Mouse (Mus musculus): Measurements from ENCODE around the gene Gtpbp1. TPM values are rescaled to one million over a fixed set of nuclear protein-coding genes. Genes with fewer than 3 reads are reported as not detected.
A peak's percentile ranks its signal among the peaks of the same experiment; 100 is the strongest.

Gene Gtpbp1
- polyA plus RNA-seq, 1 experiment, result 46.6 TPM

GRCm38 (mm10) chr15:79684616-79685015 is 6.0 kb upstream of the Gtpbp1 start:
- no peak for DNase-seq (ENCODE audit: extremely low spot score in 1 of 2, low spot score in 1 of 2)

GRCm38 (mm10) chr15:79685141-79685641 is 5.5 kb upstream of the Gtpbp1 start:
- DNase-seq (ENCODE audit: extremely low spot score in 1 of 2, low spot score in 1 of 2), result no peak

DNA sequence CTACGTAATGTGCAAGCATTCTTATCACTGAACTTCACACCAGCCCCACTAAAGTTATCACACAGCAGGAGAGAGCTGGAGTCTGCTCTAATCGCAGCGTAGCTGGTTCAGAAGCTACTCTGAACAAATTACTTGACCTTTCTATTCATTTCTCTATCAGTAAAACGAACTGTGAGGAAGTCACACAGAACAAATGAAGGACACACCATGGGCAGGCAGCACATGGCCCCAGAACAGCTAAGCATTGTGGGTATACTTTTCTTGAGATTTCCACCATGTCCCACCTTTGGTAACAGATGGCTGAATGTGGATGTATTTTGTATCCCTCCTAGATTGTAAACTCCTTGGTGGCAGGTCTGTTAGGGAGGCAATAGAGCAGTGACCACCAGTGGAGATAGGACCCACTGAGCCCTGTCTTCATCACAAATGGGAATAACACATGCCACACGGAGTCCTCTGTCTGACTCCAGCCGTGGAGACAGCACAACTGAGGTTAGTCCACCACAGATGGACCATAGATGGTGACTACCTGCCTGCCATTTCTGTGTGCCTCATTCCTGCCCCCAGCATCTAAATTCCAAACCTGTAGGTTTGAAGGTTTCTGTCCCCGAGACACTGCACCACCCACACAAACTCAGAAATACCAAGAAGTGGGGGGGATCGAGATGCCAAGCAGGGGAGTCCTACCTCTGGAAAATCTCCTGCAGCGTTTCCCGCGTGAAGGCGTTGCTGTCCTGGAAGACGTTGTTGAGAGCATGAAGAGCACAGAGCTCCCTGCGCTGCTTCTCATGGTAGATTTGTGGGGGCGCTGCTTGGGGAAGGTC is 4.4 kb upstream of the Gtpbp1 start:
- DNase-seq (ENCODE audit: extremely low spot score in 1 of 2, low spot score in 1 of 2), result no peak

DNA sequence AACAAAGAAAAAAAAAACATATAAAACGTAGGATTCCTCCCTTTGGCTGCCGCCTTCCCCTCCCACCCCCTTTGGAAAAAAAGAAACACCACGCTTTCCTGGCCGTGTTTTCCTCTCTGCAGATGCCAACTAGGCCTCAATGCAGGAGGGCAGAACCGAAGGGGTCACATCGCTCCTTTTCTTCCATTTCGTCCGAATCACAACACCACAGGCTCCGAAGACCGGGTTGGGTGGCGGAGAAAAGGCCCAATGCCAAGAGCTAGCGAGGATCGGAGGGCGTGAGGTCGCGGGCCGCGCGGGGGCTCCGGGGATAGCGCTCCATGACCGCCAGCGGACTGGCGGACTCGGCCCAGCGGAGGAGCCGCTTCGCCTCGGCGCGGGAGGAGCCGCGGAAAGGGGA is 3.5 kb upstream of the Gtpbp1 start:
- DNase-seq (ENCODE audit: extremely low spot score in 1 of 2, low spot score in 1 of 2), result no peak

- peak; percentile 85 to 97 for DNase-seq (ENCODE audit: extremely low spot score in 1 of 2, low spot score in 1 of 2)
Observed at GRCm38 (mm10) chr15:79687646-79688267, 2.9 kb upstream of the Gtpbp1 start, which contains the start of gene Josd1. Josd1 (minus strand) TSS chr15:79687919.

DNA sequence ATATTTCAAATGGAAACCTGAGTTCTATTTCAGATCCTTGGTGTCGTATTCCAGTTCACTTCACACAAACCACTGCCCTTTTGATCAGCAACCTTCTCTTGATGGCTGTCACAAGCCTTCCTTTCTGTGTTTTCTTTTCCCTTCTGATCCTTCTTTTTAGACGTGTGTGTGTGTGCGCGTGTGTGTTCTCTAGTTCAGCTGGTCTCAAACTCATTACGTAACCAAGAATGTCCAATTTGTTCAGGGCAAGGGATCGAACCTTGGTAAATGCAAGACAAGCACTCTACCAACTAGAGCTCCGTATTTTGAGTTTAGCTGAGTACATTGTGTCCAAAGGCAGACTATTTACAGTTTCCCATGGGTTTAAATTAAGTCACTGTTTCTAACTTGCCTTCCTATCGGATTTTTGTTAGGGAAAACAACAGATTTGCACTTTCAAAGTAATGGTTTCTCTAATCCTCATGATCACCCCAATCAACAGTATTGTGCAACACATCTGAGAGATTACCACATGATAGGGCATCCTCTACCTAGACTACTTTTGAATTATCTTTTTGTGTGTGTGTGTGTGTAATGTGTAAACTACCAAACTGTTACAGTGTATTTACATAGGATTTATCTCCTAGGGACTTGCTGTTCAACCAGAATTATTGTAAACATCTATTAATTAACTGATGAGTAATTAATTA is 2.2 kb upstream of the Gtpbp1 start:
- no peak for DNase-seq (ENCODE audit: extremely low spot score in 1 of 2, low spot score in 1 of 2)

DNA sequence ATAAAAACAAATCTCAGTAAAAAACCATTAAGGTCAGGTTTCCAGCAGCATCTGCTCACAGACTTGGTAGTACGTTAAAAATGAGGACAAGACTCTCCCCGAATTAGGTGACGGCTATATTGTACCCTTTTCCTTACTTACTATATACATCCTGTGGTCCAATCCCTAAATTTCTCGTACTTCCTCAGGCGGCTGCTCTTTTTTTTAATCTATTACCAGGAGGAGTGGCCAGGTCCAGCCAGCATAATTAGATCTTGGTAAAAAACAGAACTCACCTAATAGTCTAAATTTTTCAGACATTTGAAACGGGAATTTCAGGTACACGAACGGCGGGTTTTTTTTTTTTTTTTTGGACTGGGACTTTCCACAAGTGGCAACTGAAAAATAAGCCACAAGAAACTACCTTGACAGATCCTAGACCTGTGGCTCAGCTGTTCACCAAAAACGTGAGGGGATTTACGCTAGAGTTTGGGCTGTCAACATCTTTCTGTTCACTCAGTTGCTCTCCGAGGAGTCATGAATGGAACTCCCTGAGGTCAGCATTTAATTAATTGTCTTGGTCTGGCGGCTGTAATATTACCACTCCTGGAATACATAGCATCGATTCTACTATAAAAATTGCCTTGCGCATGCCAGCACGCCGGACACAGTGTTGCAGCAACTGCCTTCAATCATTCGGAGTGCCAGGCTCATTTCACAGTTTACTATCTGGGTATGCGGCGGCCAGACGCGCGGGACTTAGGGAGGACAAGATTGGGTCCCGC is 801 bp upstream of the Gtpbp1 start:
- DNase-seq (ENCODE audit: extremely low spot score in 1 of 2, low spot score in 1 of 2), result no peak

DNA sequence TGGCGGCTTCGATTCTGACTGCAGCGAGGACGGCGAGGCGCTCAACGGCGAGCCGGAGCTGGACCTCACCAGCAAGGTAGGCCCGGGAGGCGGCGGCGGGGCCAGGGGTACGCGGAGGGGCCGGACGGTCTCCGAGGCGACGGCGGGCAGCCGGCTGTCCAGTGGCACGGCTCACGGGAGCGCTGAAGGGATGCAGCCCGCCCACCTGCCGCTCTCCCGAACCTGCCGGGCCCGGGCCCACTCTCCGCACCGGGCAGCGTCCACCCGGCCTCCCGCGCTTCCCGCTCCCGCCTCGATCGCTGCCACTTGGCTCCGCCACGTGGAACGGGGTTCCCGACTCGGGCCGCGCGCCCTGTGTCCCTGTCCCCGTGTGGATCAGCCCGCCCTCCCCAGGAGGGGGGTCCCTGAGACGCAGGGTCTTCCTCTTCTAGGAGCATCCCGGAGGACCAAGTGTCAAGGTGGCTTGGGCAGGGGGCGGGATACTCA is 421 bp downstream of the Gtpbp1 start:
- no peak for DNase-seq (ENCODE audit: extremely low spot score in 1 of 2, low spot score in 1 of 2)

DNA sequence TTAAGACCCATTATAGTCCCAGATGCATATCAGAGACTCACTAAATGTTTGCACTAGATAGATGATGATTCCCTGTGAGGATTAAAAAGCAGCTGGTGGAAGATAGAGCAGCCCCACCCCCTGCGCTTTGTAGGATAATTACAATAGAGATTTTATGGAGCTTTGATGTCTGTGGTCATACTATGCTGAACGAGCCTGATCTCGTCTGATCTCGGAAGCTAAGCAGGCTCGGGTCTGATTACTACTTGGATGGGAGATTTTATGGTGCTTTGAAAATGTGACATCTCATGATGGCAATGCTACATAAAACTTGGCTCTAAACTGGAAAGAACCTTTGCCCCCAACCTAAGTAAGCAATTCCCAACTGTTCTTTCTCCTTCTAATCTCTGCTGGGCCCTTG is 1.7 kb downstream of the Gtpbp1 start:
- DNase-seq (ENCODE audit: extremely low spot score in 1 of 2, low spot score in 1 of 2), result no peak

- DNase-seq (ENCODE audit: extremely low spot score in 1 of 2, low spot score in 1 of 2), result no peak
Observed at GRCm38 (mm10) chr15:79693740-79694139, 3.1 kb downstream of the Gtpbp1 start.

DNA sequence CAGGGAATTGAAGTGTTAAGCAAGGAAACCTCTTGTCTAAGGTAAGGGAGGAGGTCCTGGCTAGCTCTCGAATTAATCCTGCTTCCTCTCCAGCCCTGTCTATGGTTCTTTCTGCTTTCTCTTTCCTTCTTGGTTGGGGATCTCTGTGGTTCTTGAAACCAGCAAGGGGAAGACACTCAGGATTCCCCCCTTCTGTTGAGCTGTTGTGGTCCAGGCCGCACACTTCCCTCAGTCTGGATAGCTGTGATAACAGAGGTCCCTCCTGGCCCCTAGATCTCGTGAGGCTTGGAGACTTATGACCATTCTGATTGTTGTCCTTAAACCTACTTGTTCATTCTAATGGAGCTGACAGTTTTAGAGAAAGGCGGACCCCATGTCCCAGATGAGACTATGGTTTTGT is 3.9 kb downstream of the Gtpbp1 start:
- DNase-seq (ENCODE audit: extremely low spot score in 1 of 2, low spot score in 1 of 2), result no peak

GRCm38 (mm10) chr15:79695516-79695915 is 4.9 kb downstream of the Gtpbp1 start:
- DNase-seq (ENCODE audit: extremely low spot score in 1 of 2, low spot score in 1 of 2), result no peak

- DNase-seq (ENCODE audit: extremely low spot score in 1 of 2, low spot score in 1 of 2), result no peak
Observed at GRCm38 (mm10) chr15:79696508-79696907, 5.9 kb downstream of the Gtpbp1 start.

GRCm38 (mm10) chr15:79697011-79697410 is 6.4 kb downstream of the Gtpbp1 start:
- no peak for DNase-seq (ENCODE audit: extremely low spot score in 1 of 2, low spot score in 1 of 2)

DNA sequence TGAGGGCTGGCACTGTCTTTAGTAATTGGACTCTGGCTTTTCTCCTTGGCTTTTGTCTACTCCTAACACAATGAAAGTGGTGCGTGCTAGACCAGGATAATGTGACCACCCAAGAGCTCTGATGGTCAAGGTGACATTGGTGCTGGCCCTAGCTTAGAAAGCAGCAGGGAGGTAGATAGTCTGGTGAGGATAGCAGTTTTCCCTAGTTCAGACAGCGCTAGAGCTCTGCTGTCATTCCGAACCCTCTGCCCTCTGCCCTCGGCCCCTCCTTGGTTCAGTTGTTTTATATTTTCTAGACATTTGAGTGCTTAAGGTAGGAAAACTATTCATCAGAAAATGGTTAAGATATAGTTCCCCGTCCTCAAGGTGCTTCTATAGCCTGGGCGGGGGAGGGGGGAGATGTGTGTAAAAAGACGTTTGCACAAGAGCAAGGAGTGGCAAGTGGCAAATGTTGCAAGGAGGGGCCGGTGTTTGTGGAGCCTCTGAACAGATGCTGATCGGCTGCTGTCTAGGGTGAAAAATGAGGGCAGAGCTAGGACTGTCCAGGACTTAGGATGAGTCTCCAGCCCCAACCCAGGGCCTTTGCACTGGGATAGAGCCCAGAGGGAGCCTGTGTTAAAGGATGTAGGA is 7.0 kb downstream of the Gtpbp1 start:
- no peak for DNase-seq (ENCODE audit: extremely low spot score in 1 of 2, low spot score in 1 of 2)

DNA sequence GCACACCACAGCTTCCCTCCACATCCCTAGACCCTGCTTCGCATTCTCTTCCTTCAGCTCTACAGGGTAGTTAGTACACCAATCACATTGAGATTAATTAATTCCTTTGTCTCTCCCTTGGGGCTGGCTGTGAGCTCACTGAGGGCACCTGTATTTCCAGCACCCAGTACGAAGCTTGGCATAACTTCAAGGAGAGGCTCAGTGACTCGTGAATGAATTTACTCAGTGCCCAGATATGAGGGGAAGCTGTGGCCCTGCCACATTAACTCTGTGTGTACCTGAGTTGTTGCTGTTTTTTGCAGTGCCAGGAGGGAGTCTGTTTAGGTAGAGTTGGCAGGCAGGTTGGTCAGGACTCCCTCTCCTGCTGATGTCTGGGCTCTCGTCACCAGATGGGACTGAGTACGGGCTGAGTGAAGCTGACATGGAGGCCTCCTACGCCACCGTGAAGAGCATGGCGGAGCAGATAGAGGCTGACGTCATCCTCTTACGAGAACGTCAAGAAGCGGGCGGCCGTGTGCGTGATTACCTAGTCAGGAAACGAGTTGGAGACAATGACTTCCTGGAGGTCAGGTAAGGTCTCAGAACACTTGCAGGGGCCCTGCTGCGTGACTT is 16.1 kb downstream of the Gtpbp1 start:
- no peak for DNase-seq (ENCODE audit: extremely low spot score in 1 of 2, low spot score in 1 of 2)

DNA sequence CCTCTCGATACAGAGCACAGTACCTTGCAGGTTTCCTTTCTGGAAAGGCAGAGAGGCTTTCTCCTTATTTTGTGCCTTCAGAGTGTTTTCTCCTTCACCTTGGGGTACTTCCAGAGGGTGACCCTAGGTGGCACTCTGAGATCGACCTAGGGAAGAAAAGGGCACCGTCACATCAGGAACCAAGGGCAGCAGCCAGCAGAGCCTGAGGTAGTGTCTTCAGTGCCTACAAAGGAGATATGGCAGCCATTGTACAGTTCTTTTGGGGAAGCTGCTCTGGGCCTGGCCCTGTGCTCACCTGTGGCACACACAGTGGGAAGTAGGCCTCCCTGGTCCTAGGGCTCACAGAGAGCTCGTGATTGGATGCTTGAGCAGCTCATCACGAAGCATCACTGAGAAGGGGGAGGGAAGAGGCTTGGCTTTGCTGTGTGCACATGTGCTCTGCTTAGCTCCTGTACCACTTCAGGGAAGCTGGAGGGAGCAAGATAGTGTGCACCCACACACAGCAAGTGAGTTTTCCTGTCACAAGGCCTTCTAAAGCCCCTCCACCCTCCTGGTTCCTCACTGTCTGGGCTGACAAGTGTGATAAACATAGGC is 17.7 kb downstream of the Gtpbp1 start:
- DNase-seq (ENCODE audit: extremely low spot score in 1 of 2, low spot score in 1 of 2), result no peak

DNA sequence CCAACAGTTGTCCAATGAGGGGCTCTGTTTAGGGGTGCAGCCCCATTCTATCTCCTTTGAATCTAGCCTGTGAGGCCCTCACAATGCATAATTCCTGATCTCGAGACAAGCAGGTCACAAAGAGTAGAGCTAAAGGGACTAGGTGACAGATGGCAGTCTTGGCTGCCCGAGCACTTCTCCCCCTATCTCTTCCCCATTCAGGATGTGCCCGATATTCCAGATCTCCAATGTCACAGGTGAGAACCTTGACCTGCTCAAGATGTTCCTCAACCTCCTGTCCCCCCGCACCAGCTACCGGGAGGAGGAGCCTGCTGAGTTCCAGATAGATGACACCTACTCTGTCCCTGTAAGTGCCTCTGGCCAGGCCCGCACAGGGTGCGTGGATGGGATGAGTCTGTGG is 25.0 kb downstream of the Gtpbp1 start:
- no peak for DNase-seq (ENCODE audit: extremely low spot score in 1 of 2, low spot score in 1 of 2)

- DNase-seq (ENCODE audit: extremely low spot score in 1 of 2, low spot score in 1 of 2), result no peak
Observed at GRCm38 (mm10) chr15:79716710-79717109, 26.1 kb downstream of the Gtpbp1 start.
